Mouse (Mus musculus) cerebellum, adult 8-10 months (tissue): ENCODE data around the gene Usp20.

Source experiments
- DNase-seq: peaks from one replicate; pipeline ENCODE4 v3.0.0; 2022

Usp20 gene

GRCm38 (mm10) chr2:30990221-30990620 lies 8.1 kb downstream of the Usp20 start:
- no peak for DNase-seq

- no peak for DNase-seq
Measured at GRCm38 (mm10) chr2:30994853-30995252, 12.8 kb downstream of the Usp20 start.

- DNase-seq = no peak
Measured at GRCm38 (mm10) chr2:30995432-30995996, 13.4 kb downstream of the Usp20 start.

GRCm38 (mm10) chr2:30998443-30999260 lies 16.6 kb downstream of the Usp20 start:
- no peak for DNase-seq

- DNase-seq = no peak
Measured at GRCm38 (mm10) chr2:31002857-31003256, 20.8 kb downstream of the Usp20 start.

GRCm38 (mm10) chr2:31005453-31005852 lies 23.4 kb downstream of the Usp20 start:
- no peak for DNase-seq

GRCm38 (mm10) chr2:31006434-31006833 lies 24.4 kb downstream of the Usp20 start:
- no peak for DNase-seq

GRCm38 (mm10) chr2:31007208-31007607 lies 25.1 kb downstream of the Usp20 start:
- no peak for DNase-seq

GRCm38 (mm10) chr2:31013371-31014120 lies 31.5 kb downstream of the Usp20 start:
- DNase-seq = no peak

- peak; percentile 59 for DNase-seq
Measured at GRCm38 (mm10) chr2:31017625-31018317, 35.7 kb downstream of the Usp20 start.

GRCm38 (mm10) chr2:31018519-31018918 lies 36.4 kb downstream of the Usp20 start:
- peak; percentile 91 for DNase-seq

GRCm38 (mm10) chr2:31019011-31019410 lies 36.9 kb downstream of the Usp20 start:
- DNase-seq = peak; percentile 64

- no peak for DNase-seq
Measured at GRCm38 (mm10) chr2:31020202-31020601, 38.1 kb downstream of the Usp20 start.

GRCm38 (mm10) chr2:31023940-31024339 lies 41.9 kb downstream of the Usp20 start:
- DNase-seq = no peak

- peak; percentile 85 for DNase-seq
Measured at GRCm38 (mm10) chr2:31024618-31025370, 42.7 kb downstream of the Usp20 start.

GRCm38 (mm10) chr2:31025458-31025857 lies 43.4 kb downstream of the Usp20 start:
- DNase-seq = no peak

- DNase-seq = no peak
Measured at GRCm38 (mm10) chr2:31026642-31027041, 44.6 kb downstream of the Usp20 start.

GRCm38 (mm10) chr2:31031972-31032371 lies 49.9 kb downstream of the Usp20 start:
- no peak for DNase-seq

- DNase-seq = no peak
Measured at GRCm38 (mm10) chr2:31036811-31037210, 54.7 kb downstream of the Usp20 start.

GRCm38 (mm10) chr2:31040043-31040442 lies 58.0 kb downstream of the Usp20 start:
- no peak for DNase-seq

GRCm38 (mm10) chr2:31040487-31040886 lies 58.4 kb downstream of the Usp20 start:
- no peak for DNase-seq

- DNase-seq = no peak
Measured at GRCm38 (mm10) chr2:31041386-31041785, 59.3 kb downstream of the Usp20 start.
